Mouse (Mus musculus): ENCODE measurements around the gene Nploc4.

GRCm38 (mm10) chr11:120426727-120427126 lies 10.8 kb downstream of the Nploc4 start:
- TF ChIP-seq EP300 (IDR thresholded peaks at IDR 0.05; ENCODE audit: insufficient read depth, low read depth, low read length) (no peak), CTCF (IDR thresholded peaks at IDR 0.05; ENCODE audit: low read depth, low read length) (no peak)
